Mouse (Mus musculus) effector memory CD4-positive, alpha-beta T cell, adult 5 months (primary cell): Measurements from ENCODE around the gene Lancl2. TPM values are rescaled to one million over a fixed set of nuclear protein-coding genes. Genes with fewer than 3 reads are reported as not detected.

ENCODE experiments used
- polyA plus RNA-seq: library from polyadenylated mRNA; unstranded; fragments of 100-300 nt; shearing (Covaris generic); gene quantifications from one replicate; pipeline ENCODE4 v1.2.1, GENCODE M21; 2017

The Lancl2 gene
- 7.5 TPM for polyA plus RNA-seq

GRCm38 (mm10) chr6:57702376-57702742 lies at the start of gene Lancl2:
TSS of gene Lancl2 (plus strand) at chr6:57702540.

GRCm38 (mm10) chr6:57691467-57692261 lies 10.7 kb upstream of the Lancl2 start, which contains the start of gene Pyurf:
TSS of gene Pyurf (minus strand) at chr6:57692078.

Other genes with a start within 250 kb of the Lancl2 start
- gene Ppm1k, start 167.1 kb upstream of the Lancl2 start, polyA plus RNA-seq: 9.9 TPM
- gene Herc6, start 121.5 kb upstream of the Lancl2 start, polyA plus RNA-seq: 22.5 TPM
- gene Pyurf, start 10.5 kb upstream of the Lancl2 start, polyA plus RNA-seq: 6.1 TPM
- gene Vopp1, start 122.6 kb downstream of the Lancl2 start, polyA plus RNA-seq: 53.2 TPM
- not detected for gene Vmn1r21, start 147.8 kb downstream of the Lancl2 start, polyA plus RNA-seq
- gene Vmn1r22, start 205.5 kb downstream of the Lancl2 start, polyA plus RNA-seq: not detected
- not detected for gene Vmn1r23, start 224.3 kb downstream of the Lancl2 start, polyA plus RNA-seq